Mouse (Mus musculus): ENCODE measurements around the gene Grid2ip. TPM values are rescaled to one million over a fixed set of nuclear protein-coding genes. Genes with fewer than 3 reads are reported as not detected.

Gene Grid2ip
- total RNA-seq (2021): 1 to 10 TPM; 1.1 to 1.4 TPM

DNA sequence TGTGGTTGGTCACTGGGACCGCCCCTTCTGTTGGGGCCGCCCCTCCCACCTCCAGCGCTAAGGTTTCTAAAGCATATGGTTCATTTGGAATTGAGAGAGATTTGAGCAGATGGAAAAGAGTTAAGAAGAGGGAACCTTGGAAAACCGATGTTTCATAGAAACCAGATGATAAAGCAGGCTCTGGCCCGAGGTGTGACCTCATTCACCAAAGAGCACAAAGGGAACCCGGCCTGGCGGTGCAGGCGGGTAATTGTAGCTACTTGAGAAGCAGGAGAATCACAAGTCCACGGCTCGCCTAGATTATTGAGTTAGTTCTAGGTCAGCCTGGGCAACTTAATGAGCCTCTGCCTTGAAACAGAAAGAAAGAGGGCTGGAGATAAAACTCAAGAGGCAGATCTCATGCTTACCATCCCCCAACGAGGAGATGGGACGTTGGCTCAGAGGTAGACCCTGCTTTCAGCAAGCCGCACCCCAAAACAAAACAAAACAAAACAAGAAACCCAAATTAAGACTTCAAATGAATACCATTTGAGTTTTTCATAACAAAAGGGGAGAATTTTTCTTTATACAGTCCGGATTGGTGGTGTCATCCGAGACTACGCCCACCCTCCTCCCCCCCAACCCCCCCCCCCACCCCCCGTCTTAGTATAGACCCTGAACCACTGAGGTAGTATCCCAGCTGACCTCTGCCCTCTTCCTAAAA is at the start of gene Grid2ip:
Gene Grid2ip (plus strand): TSS at position 653 of the 703 bp plus-strand sequence.
- DNase-seq (ENCODE audit: extremely low spot score in 1 of 2, low spot score in 1 of 2): no peak

DNA sequence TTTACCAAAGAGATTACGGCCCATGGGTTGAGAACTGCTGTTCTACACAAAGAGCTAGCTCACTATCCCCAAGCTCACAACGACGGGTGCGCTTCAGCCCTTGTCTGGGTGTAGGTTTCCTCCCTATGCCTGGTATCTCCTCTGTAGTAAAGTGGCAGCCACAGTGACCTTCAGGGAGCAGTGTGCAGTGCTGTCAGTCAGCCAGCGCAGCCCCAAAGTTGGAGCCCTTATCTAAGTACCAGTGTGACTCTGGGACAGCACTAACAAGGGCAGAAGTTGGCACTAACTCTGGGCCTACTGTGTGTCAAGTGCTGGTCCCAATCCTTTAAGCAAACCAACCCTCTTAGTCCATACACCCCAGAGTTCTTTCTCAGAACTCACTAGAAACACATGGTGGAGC is 48.3 kb upstream of the Grid2ip start:
- DNase-seq (ENCODE audit: extremely low spot score in 1 of 2, low spot score in 1 of 2): no peak

DNA sequence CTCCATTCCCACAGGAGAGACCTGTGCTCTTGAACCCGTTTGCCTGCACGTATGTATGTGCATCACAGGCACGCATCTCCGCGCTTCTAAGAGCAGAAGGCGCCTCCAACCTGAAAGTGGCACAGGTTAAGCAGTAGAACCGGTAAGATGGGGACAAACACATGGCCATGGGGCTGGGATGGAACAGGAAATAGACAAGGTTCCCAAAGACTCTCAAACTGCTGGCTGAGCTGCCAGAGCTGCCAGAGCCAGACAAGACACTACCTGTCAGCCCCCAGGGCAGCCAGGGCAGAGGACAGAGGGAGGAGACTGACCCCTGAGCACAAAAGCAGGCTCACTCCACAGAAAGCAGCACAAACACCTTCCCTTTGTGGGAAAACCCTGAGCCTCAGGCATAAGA is 47.2 kb upstream of the Grid2ip start:
- DNase-seq (ENCODE audit: extremely low spot score in 1 of 2, low spot score in 1 of 2): no peak

DNA sequence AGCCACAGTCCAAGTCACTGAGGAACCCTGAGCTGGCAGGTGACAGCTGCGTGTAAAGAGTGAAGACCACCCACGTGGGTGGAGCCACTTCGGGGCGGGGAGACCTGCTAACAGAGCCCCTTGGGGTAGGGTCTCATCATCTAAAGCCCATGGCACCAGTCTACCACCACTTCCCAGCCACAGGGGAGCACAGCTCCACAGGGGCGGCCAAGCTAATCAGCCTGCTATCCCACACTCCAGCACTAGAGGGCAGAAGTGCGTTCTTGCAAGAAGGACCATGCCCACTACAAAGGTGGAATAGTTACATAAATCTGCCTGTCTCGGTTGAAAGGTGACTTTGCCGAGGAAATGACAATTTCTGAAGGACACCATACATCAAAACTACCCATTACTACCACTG is 45.3 kb upstream of the Grid2ip start:
- DNase-seq (ENCODE audit: extremely low spot score in 1 of 2, low spot score in 1 of 2): peak; percentile 65 to 88

DNA sequence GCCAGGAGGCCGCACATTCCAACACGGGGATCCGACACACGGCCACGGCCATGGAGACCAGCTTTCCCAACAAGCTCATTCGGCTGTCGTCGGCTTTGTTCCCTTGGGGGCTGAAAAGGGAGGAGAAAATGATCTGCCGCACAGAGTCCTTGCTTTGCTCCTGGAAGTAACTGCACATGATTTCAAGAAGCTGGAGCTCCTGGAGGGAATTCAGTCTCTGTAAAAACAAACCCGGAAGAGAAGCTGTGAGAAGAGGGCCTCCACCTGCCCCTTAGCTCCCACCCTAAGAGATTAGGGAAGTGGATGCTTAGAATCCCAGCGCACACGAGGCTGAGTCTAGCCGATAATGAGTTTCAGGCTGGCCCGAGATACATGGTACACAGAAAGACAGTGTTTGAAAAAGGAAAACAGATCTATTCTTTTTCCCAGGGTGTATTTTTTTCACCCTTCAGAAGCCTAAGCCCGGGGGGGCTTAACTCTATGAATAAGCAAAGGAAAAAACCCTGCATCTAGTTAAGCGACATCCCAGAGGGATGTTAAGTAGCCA is 42.9 kb upstream of the Grid2ip start:
- DNase-seq (ENCODE audit: extremely low spot score in 1 of 2, low spot score in 1 of 2): no peak

DNA sequence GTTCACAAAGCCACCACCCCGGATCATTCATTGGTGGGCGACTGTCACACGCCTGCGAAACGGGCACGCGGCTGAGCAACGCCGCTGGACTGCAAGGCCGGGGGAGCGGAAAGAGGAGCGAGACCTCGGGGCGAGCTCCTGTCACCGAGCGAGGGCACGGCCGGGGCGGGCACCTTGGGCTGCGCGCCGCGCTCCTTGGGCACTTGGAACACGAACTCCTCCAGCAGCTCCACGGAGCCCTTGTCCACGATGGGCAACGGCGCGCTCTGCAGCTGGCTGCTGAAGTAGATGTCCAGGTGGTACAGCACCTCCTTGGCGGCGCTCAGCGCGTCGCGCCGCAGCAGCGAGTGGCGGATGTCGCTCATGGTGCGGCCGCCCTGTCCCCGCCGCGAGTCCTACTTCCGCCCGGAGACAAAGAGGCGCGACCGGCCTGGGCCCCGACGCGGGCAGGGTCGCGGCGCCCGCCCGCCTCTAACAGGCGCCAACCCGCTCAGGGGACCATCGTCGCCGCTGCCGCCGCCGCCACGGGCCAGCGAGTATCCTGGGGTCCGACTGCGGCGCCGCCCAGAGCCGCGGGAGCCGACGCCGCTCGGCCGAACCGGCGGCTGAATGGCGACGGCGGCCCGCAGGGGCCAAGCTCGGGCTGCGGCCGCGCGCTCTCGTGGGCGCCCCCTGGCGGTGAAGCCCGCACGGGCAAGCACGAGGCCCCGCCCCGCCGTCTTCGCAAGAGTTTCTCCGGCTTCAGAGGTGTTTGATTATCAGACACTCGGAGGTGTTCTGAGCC is 42.2 kb upstream of the Grid2ip start, which contains the start of gene E130309D02Rik:
Gene E130309D02Rik (minus strand): TSS at position 631 of the 784 bp plus-strand sequence.
- peak; percentile 87 to 94 for DNase-seq (ENCODE audit: extremely low spot score in 1 of 2, low spot score in 1 of 2)

DNA sequence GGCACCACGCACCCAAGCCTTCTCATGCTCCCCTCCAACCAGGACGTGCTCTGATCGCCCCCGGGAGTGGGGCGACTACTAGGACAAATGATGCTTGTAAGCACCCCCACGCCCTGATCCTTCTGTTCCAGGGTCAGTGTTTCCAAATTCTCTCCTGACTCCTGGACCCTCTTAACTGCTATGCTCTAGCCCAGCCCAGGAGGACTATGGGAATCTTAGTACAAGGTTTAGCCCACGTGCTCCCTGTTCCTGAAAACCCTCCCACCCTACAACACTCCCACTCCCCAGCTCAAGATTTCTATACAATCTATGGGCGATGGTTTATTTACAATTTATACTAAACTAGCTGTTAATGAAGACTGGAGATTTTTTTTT is 41.6 kb upstream of the Grid2ip start:
- no peak for DNase-seq (ENCODE audit: extremely low spot score in 1 of 2, low spot score in 1 of 2)

DNA sequence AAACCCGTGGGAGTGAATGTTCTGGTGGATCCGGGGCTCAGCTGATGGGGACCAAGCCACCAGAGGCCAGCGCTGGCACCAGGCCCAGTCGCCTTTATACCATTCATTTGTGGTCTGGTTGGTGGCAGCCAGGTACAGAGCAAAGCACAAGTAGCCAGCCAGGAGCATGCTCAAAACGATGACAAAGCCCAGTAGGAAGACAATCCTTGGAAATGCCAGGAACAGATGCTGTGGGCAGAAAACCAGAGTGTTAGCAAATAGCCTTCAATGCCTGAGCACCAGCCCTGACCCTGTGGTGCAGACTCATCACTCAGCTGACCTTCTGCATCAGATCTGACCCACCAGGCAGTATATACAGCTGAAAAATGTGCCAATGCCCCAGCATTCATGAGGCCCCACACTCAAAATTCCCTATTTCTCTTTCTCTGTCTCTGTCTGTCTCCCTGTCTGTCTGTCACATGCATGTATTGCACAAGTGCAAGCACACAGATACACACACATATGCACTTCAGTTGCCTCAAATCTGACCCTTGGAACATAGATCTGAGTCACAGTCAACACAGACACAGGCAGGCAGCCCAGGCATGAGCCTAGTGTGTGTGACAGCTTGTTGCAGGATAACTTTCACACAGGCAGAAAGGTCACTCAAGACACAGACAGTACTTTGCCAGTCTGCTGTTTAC is 40.4 kb upstream of the Grid2ip start:
- no peak for DNase-seq (ENCODE audit: extremely low spot score in 1 of 2, low spot score in 1 of 2)

DNA sequence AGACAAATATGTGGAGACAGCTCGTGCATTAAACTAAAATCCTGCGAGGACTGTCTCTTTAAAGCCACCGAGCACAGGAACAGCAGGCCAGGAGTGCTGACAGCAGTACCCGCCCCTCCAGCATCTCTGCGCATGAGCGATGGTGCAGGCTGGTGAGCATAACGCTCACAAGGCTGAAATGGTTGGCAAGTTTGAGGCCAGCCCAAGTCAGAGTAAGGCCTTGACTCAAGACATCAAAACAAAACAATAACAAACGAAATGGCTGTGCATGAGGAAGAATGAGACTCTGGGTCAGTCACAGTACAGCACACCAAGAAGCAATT is 39.9 kb upstream of the Grid2ip start:
- no peak for DNase-seq (ENCODE audit: extremely low spot score in 1 of 2, low spot score in 1 of 2)

DNA sequence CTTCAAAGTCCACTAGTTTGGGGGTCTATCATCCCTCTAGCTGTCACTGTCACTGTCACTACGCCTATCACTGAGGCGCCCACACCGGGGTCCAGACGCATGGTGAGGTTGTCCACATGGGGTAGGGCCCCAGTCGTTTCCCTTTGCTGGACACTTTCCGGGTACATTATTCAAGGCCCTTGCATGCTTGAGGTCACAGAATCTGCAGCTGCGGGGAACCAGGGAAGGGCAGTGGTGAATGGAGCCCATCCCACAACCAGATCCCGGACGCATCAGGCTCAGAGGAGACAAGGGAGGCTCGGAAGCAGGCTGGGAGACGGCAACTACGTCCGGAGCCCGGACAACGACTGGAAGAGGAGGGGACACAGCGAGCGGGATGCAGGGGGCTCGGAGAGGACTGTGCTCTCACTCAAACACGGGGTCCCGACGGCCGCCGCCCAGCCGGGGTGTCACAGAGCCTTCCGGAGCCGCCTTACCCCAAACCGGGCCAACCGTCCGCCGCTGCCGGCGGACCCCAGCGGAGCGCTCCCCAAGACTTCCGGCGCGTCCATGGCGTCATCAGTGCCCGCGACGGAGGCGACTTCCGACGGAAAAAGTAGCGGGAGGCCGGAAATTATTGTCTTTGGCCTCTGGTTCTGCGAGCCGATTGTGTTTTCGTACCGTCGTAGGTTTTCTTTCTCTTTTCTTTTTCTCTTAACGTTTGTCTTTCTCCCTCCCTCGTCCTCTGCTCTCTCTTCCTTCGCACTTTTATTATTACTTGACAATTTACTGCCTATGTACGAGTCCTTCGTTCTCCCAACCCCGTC is 28.2 kb upstream of the Grid2ip start, which contains the start of gene Zdhhc4:
Gene Zdhhc4 (minus strand): TSS at position 567 of the 806 bp plus-strand sequence.
- peak; percentile 95 to 96 for DNase-seq (ENCODE audit: extremely low spot score in 1 of 2, low spot score in 1 of 2)

DNA sequence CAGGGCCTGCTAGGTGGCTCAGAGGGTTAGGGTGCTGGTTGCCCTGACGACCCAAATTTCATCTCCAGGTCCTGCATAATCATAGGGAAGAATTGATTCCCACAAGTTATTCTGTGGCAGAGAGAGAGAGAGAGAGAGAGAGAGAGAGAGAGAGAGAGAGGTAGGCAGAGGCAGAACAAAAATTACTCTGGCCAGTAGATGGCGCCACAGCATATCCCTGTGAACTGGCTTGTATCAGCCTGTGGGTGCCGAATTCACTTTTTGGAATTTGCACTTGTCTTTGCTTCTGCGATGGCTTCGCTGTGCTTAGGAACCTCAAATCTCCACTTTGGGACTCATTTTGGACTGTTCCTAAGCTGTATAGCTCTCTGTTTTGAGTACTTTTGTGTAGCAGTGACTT is 23.3 kb upstream of the Grid2ip start:
- peak; percentile 81 to 98 for DNase-seq (ENCODE audit: extremely low spot score in 1 of 2, low spot score in 1 of 2)

DNA sequence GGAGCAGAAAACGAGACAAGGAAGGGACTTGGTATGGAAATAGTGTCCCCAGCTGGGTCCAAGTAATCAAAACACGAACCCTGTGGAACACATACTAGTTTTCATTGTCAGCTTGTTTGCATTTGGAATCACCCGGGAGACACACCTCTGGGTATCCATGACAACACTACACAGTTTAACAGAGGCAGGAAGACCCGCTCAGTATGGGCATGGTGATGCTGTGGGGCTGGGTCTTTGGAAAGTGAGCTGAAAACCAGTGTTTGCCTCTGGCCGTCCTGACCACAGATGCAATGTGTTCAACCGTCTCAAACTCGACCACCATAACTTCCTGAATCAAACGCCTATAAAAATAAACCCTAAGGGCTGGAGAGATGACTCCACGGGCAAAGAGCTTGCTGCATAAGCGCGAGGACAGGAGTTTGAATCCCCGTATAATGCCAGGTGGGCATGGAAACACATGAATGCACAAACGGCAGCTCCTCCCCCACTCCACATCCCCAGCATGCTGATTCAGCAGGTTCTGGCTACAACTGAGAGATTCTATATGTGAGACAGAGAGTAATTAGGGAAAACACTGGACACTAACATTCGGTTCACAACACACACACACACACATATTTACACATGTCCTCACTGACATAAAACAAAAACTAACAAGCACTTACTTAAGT is 22.6 kb upstream of the Grid2ip start:
- no peak for DNase-seq (ENCODE audit: extremely low spot score in 1 of 2, low spot score in 1 of 2)

DNA sequence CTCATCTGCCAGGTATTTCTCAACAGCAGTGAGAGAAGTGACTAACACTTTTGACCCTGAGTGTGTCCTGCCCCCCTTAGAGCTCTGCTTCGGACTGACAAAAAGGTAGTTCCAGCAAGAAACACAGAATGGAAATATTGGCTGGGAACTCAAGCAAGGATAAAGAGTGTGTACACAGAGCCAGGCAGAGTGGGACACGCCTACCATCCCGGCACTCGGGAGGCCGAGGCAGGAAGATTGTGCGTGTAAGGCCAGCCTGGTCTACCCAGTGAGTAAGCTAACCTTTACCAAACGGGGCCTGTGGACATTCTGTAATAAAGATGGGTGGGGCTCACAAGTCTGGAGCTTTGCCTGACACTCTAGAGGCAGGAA is 22.1 kb upstream of the Grid2ip start:
- DNase-seq (ENCODE audit: extremely low spot score in 1 of 2, low spot score in 1 of 2): no peak

DNA sequence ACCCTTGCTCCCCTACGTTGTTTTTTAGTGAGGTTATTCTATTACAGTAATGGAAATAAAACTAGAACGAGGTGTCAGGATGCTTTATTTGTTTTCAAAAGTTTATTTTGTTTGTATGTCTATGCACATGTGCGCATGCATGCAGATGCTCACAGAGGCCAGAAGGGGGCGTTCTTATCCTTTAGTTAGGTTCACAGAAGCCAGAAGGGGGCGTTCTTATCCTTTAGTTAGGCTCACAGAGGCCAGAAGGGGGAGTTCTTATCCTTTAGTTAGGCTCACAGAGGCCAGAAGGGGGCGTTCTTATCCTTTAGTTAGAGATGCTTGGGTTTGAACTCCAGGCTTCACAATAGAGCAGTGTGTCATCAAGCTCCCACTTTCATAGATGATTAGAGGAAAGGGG is 20.6 kb upstream of the Grid2ip start:
- DNase-seq (ENCODE audit: extremely low spot score in 1 of 2, low spot score in 1 of 2): no peak

DNA sequence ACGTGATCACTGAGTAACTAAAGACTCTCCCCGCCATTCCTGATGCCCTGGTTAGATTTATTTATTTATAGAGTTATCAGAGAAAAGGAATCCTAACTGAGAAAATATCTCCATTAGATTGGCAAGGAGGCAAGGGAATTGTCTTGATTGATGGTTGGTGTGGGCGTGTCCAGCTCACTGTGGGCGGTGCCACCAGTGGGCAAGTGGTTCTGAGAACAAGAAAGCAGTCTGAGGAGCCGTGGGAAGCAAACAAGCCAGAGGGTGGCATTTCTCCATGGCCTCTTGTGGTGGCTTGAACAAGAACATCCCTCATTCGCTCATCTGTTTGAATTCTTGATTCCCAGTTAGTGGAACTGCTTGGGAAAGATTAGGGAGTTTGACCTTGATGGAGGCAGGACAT is 17.5 kb upstream of the Grid2ip start:
- DNase-seq (ENCODE audit: extremely low spot score in 1 of 2, low spot score in 1 of 2): no peak

DNA sequence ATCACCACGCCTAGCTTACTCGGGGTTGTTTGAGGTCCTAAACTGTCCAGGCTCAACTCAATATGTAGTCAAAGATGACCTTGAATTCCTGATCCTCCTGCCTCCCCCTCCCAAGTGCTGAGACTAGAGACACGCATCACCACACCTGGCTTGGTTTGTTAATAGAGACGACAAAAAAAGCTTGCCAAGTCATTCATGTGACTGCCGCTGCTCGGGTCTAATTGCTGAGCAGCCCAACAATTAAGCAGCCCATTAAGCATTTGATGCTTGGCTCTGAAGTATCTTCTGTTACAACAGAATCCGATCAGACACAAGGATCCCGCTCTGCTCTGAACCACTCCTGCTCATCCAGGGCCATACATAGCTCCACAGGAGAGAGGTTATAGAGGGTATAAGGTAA is 10.8 kb upstream of the Grid2ip start:
- no peak for DNase-seq (ENCODE audit: extremely low spot score in 1 of 2, low spot score in 1 of 2)

DNA sequence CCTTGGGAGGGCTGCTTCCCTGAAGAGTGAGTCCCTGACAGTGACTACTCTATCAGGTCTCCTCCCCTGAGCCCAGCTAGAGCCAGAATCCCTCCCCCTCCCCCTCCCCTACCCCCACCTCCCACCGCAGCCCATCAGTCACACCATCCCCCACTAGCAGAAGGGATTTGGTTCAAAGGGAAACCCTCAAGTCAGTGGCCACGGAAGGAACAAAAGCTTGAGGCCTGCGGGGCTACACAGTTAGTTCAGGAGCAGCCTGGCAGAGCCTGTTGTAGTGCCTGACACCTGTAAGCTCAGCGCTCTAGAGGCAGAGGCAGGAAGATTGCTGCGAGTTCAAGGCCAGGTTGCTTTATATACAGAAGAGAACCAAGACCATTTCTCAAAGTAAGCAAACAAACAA is 1.1 kb upstream of the Grid2ip start:
- no peak for DNase-seq (ENCODE audit: extremely low spot score in 1 of 2, low spot score in 1 of 2)

DNA sequence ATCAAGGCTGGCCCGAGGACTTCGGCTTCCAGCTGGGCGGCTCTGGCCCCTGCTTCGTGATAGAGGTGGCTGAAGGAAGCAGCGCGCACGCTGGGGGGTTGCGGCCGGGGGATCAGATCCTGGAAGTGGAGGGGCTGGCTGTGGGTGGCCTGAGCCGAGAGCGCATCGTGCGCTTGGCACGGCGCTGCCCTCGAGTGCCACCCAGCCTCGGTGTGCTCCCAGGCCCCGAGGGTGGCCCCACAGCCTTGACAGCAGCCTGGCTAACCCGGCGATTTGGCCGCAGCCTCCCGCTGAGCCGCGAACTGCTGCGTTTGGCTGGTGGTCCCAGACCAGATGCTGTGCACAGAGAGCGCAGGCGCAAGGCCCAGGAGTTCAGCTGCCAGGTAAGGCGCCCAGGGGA is 426 bp downstream of the Grid2ip start:
- no peak for DNase-seq (ENCODE audit: extremely low spot score in 1 of 2, low spot score in 1 of 2)

DNA sequence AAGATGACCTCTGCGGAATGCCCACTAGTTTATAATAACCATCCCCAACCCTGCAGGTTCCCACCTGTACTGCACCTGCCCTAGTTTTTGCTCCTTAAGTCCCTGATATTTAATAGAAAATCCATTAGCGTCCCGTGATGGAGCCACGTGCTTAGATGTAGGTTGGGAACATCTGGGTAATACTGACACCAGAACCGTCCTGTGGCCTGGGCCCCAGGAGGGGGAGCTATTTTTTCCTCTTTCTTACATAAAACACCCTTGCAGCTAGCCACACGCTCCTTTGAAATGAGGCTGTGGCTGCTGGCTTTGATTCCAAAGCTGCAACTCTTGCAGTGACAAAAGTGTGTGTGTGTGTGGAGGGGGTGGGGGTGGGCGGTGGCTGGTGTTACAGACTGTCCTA is 2.1 kb downstream of the Grid2ip start:
- DNase-seq (ENCODE audit: extremely low spot score in 1 of 2, low spot score in 1 of 2): no peak

DNA sequence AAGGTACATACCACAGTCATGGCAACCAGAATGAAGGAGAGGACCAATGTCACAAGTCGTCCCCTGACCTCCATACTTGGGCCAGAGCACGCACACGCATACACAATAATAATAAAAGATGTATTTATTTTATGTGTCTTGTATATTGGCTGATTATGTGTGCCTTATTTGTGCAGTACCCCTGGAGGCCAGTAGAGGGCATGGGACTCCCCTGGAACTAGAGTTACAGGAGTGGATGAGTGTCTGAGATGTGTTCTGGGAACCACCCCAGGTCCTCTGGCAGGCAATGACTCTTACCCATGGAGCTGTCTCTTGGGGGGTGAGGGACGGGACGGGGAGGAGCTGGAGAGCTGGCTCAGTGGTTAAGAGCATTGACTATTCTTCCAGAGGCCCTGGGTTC is 2.9 kb downstream of the Grid2ip start:
- no peak for DNase-seq (ENCODE audit: extremely low spot score in 1 of 2, low spot score in 1 of 2)
